Mouse (Mus musculus) MN1 (cell line): Measurements from ENCODE around the gene Fut4.

ENCODE experiments used
- DNase-seq: peaks from one replicate; pipeline ENCODE4 v3.0.0-alpha.2; 2016; ENCODE audit warnings: low spot score

The Fut4 gene

GRCm38 (mm10) chr9:14752001-14752522, at the start of gene Fut4:
Gene Fut4, minus strand, starts transcription at chr9:14752393.
- no peak for DNase-seq

- DNase-seq = no peak
Measured at GRCm38 (mm10) chr9:14787356-14787755, 35.2 kb upstream of the Fut4 start.

GRCm38 (mm10) chr9:14784039-14785002, 32.1 kb upstream of the Fut4 start, which contains the start of the genes Mre11a and Ankrd49:
Gene Mre11a, plus strand, starts transcription at chr9:14784654.
Gene Ankrd49, minus strand, starts transcription at chr9:14784856.
- DNase-seq = peak; percentile 95

GRCm38 (mm10) chr9:14778341-14778740, 26.1 kb upstream of the Fut4 start:
- DNase-seq = no peak

- DNase-seq = peak; percentile 29
Measured at GRCm38 (mm10) chr9:14773813-14774212, 21.6 kb upstream of the Fut4 start.

- no peak for DNase-seq
Measured at GRCm38 (mm10) chr9:14772074-14772473, 19.9 kb upstream of the Fut4 start.

GRCm38 (mm10) chr9:14770803-14771471, 18.7 kb upstream of the Fut4 start, which contains the start of gene 1700012B09Rik:
Gene 1700012B09Rik, minus strand, starts transcription at chr9:14771030.
- no peak for DNase-seq

- no peak for DNase-seq
Measured at GRCm38 (mm10) chr9:14769811-14770210, 17.6 kb upstream of the Fut4 start.

GRCm38 (mm10) chr9:14764765-14765164, 12.6 kb upstream of the Fut4 start:
- DNase-seq = peak; percentile 30

- DNase-seq = no peak
Measured at GRCm38 (mm10) chr9:14759261-14759660, 7.1 kb upstream of the Fut4 start.

- DNase-seq = no peak
Measured at GRCm38 (mm10) chr9:14758590-14758989, 6.4 kb upstream of the Fut4 start.

GRCm38 (mm10) chr9:14754469-14754868, 2.3 kb upstream of the Fut4 start:
- no peak for DNase-seq

- DNase-seq = no peak
Measured at GRCm38 (mm10) chr9:14753947-14754346, 1.8 kb upstream of the Fut4 start.

GRCm38 (mm10) chr9:14751503-14752000, 641 bp downstream of the Fut4 start:
- no peak for DNase-seq

- DNase-seq = no peak
Measured at GRCm38 (mm10) chr9:14750901-14751502, 1.2 kb downstream of the Fut4 start.

GRCm38 (mm10) chr9:14740151-14740924, 11.9 kb downstream of the Fut4 start, which contains the start of gene Piwil4:
Gene Piwil4, minus strand, starts transcription at chr9:14740733.
- no peak for DNase-seq

- DNase-seq = no peak
Measured at GRCm38 (mm10) chr9:14739498-14740150, 12.6 kb downstream of the Fut4 start.

- DNase-seq = no peak
Measured at GRCm38 (mm10) chr9:14730941-14731541, 21.2 kb downstream of the Fut4 start.

GRCm38 (mm10) chr9:14728365-14728764, 23.8 kb downstream of the Fut4 start:
- no peak for DNase-seq

GRCm38 (mm10) chr9:14726629-14727028, 25.6 kb downstream of the Fut4 start:
- DNase-seq = no peak
